In the genomic region with DNA sequence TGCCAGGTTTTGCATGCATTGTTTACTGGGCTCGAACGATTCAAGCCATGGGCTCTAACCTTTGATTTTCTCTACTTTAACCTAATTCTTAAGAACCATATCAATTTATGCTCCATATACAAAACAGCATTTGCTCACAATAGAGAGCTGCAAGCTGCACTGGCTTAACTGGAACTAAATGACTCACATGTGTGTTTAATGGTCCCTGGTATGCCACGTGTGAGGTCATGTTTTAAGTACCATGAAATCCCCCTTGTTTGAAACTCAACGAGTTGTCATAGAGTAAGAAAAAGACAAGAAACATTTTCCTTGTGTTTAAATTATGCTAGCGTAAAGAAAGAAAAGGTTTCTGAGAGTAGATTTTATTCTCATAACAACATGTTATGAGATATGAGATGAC, we compare ENCODE assay signal across 19 mouse cellular contexts.
DNase-seq lines count a peak whose midpoint lies in the region; ATAC-seq lines count a peak whose summit lies in the region.
"Had no signal": no experiment of that assay in that cellular context is flagged by ENCODE, and none has a peak within 500 bp of the region (broad histone marks: within the 10 kb centered on the region; RNA-seq: fewer than 3 reads in every experiment).

No protein-coding gene starts in this region.

- H3K9ac ChIP-seq in embryonic facial prominence, embryonic 11.5 days (replicated peaks; ENCODE audit: low read length), result no peak overlapping the region
- no peak overlapping the region for H3K9ac ChIP-seq in embryonic facial prominence, embryonic 13.5 days
- H3K9ac ChIP-seq: embryonic facial prominence, embryonic 12.5 days; forebrain, embryonic 13.5 days; forebrain, embryonic 15.5 days; forebrain, postnatal 0 days had no signal

- no peak for ATAC-seq in embryonic facial prominence, embryonic 11.5 days (replicated peaks; ENCODE audit: insufficient number of reproducible peaks, low FRiP score, low TSS enrichment, low read depth)
- ATAC-seq in embryonic facial prominence, embryonic 13.5 days (ENCODE audit: insufficient number of reproducible peaks, insufficient read depth, low FRiP score, low TSS enrichment, low read depth), result no peak
- ATAC-seq: CD4-positive, CD25-positive, alpha-beta regulatory T cell, adult 4 months; forebrain, embryonic 13.5 days; forebrain, embryonic 15.5 days; forebrain, postnatal 0 days had no signal

- DNase-seq in embryonic facial prominence, embryonic 11.5 days (ENCODE audit: low spot score), result peak; percentile 44
- no peak for DNase-seq in embryonic facial prominence, embryonic 10.5 days (ENCODE audit: low spot score)
- DNase-seq in ovary, postnatal 36 days (ENCODE audit: low spot score), result no peak
- DNase-seq in adrenal gland, postnatal 10 days, result no peak
- DNase-seq: adrenal gland, adult 2 months; adrenal gland, postnatal 14 days; adrenal gland, postnatal 36 days; B cell, adult 2 months; cerebellum, adult 11-12 months; cerebellum, adult 2 months; cerebellum, adult 9-10 months; cerebellum, postnatal 10 days; cerebellum, postnatal 25 days; forebrain, postnatal 0 days had no signal

- H3K27ac ChIP-seq in embryonic facial prominence, embryonic 11.5 days (replicated peaks; ENCODE audit: low read depth, low read length), result no peak overlapping the region
- no peak overlapping the region for H3K27ac ChIP-seq in embryonic facial prominence, embryonic 10.5 days (replicated peaks)
- H3K27ac ChIP-seq in embryonic facial prominence, embryonic 13.5 days, result peak overlapping the region; percentile 12; the same call in 1 of the 2 replicates
- H3K27ac ChIP-seq: embryonic facial prominence, embryonic 12.5 days; forebrain, embryonic 13.5 days; forebrain, embryonic 15.5 days had no signal

- no peaks in the 10 kb centered on the region for H3K9me3 ChIP-seq in embryonic facial prominence, embryonic 11.5 days (replicated peaks; ENCODE audit: control insufficient read depth, low read length)
- H3K9me3 ChIP-seq in embryonic facial prominence, embryonic 10.5 days, result no peaks in the 10 kb centered on the region
- no peaks in the 10 kb centered on the region for H3K9me3 ChIP-seq in embryonic facial prominence, embryonic 13.5 days
- H3K9me3 ChIP-seq: embryonic facial prominence, embryonic 12.5 days; forebrain, embryonic 13.5 days; forebrain, embryonic 15.5 days had no signal

- H3K27me3 ChIP-seq in embryonic facial prominence, embryonic 11.5 days (ENCODE audit: control insufficient read depth, insufficient read depth, low read length), result no peaks in the 10 kb centered on the region
- no peaks in the 10 kb centered on the region for H3K27me3 ChIP-seq in embryonic facial prominence, embryonic 10.5 days (replicated peaks; ENCODE audit: low read depth, poor library complexity, severe bottlenecking)
- no peaks in the 10 kb centered on the region for H3K27me3 ChIP-seq in embryonic facial prominence, embryonic 13.5 days
- H3K27me3 ChIP-seq: embryonic facial prominence, embryonic 12.5 days; forebrain, embryonic 13.5 days; forebrain, embryonic 15.5 days had no signal

- no peak overlapping the region for H3K4me2 ChIP-seq in embryonic facial prominence, embryonic 11.5 days (ENCODE audit: low read depth, low read length)
- no peak overlapping the region for H3K4me2 ChIP-seq in embryonic facial prominence, embryonic 13.5 days
- H3K4me2 ChIP-seq: embryonic facial prominence, embryonic 12.5 days; forebrain, embryonic 13.5 days; forebrain, embryonic 15.5 days had no signal

- no peaks in the 10 kb centered on the region for H3K4me1 ChIP-seq in embryonic facial prominence, embryonic 11.5 days (ENCODE audit: control insufficient read depth, insufficient read depth, low read length)
- no peaks in the 10 kb centered on the region for H3K4me1 ChIP-seq in embryonic facial prominence, embryonic 10.5 days
- H3K4me1 ChIP-seq in embryonic facial prominence, embryonic 13.5 days, result peaks cover 5% of the 10 kb centered on the region; the same call in 1 of the 2 replicates
- H3K4me1 ChIP-seq: embryonic facial prominence, embryonic 12.5 days; forebrain, embryonic 13.5 days; forebrain, embryonic 15.5 days had no signal

- no peak overlapping the region for H3K4me3 ChIP-seq in embryonic facial prominence, embryonic 11.5 days (ENCODE audit: low read depth, low read length)
- H3K4me3 ChIP-seq in embryonic facial prominence, embryonic 10.5 days, result no peak overlapping the region
- no peak overlapping the region for H3K4me3 ChIP-seq in embryonic facial prominence, embryonic 13.5 days
- H3K4me3 ChIP-seq: embryonic facial prominence, embryonic 12.5 days; forebrain, embryonic 13.5 days; forebrain, embryonic 15.5 days had no signal

- no peaks in the 10 kb centered on the region for H3K36me3 ChIP-seq in embryonic facial prominence, embryonic 11.5 days (replicated peaks; ENCODE audit: control insufficient read depth, insufficient read depth, low read depth, low read length)
- no peaks in the 10 kb centered on the region for H3K36me3 ChIP-seq in embryonic facial prominence, embryonic 10.5 days (replicated peaks)
- H3K36me3 ChIP-seq in embryonic facial prominence, embryonic 13.5 days, result no peaks in the 10 kb centered on the region
- H3K36me3 ChIP-seq: embryonic facial prominence, embryonic 12.5 days; forebrain, embryonic 15.5 days had no signal

- 60% methylated on average over 5 of the region's 5 CpGs for WGBS in embryonic facial prominence, embryonic 11.5 days
- 70% methylated on average over 5 of the region's 5 CpGs for WGBS in embryonic facial prominence, embryonic 10.5 days
- 27% methylated on average over 5 of the region's 5 CpGs for WGBS in embryonic facial prominence, embryonic 13.5 days
